Mouse (Mus musculus) liver, postnatal 0 days (tissue): ENCODE data around the gene Rorb.

Source experiments
- CTCF ChIP-seq: sonication (generic); IDR thresholded peaks from 2 replicates; pipeline ENCODE4 v1.5.1; 2016; ENCODE audit warnings: antibody characterized with exemption, low read depth
- EP300 ChIP-seq: IDR thresholded peaks from 2 replicates; pipeline ENCODE4 v1.6.1; 2016; ENCODE audit warnings: antibody characterized with exemption, low read depth, mild to moderate bottlenecking

GRCm38 (mm10) chr19:18898238-18898637 is 212.8 kb downstream of the Rorb start:
- TF ChIP-seq CTCF = no peak
- TF ChIP-seq EP300 = no peak
